Mouse (Mus musculus) common myeloid progenitor, adult 5-6 weeks (primary cell): Measurements from ENCODE around the gene Creb3l1. TPM values are rescaled to one million over a fixed set of nuclear protein-coding genes. Genes with fewer than 3 reads are reported as not detected.

Experiments
- ATAC-seq: replicated peaks from 2 replicates; pipeline ENCODE4 v1.8.0; 2016; ENCODE audit warnings: low read depth, mild to moderate bottlenecking, moderate TSS enrichment, inconsistent platforms; ENCODE audit not compliant: poor library complexity, severe bottlenecking
- total RNA-seq: library from RNA; stranded (forward); fragments of 200-1000, 187-1606 nt; gene quantifications from 2 replicates; pipeline ENCODE4 v1.2.3, GENCODE M21; 2017

Gene Creb3l1
- total RNA-seq, 1 experiment from 2014 or later: 0.78 TPM

DNA sequence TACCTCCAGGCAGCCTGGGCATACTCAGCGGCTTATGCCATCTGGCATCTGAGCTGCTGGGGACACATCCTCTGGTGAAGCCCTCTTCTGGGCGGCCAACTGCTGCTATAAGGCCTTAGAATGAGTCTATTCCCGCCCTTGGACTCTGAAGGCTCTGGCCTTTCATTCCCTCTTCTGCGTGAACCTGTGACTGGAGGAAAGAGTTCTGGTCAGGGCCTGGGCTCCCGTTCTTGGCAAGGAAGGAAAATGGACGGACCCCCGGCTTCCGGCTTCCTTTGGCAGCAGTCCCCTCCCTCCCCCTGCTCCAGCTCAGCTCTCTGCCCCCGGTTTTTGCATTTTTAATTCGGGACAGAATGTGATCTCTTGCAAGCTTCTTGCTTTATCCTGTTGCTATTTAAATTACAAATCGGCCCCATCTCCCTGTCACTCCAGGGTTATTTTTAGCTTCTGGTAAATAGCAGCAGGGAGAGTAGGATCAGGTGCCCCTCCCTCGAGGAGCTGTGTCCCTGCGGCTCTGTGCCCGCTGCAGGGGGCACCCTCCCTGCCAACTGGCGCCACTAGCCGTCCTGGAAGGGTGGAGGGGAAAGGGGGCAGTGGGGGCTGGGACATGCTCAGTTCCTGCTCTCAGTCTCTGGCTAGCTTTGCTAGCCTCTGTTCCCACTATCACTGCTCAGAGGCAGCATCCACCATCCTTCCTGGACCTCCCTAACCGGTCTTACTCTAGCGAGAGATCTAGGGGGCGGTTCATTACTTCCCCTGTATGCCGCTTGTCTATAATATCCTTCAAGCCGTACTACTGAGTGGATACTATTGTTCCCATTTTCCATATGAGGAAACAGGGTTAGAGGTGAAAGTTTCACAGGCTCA lies 52.8 kb downstream of the Creb3l1 start:
- ATAC-seq: no peak; the same call in none of the 2 replicates

DNA sequence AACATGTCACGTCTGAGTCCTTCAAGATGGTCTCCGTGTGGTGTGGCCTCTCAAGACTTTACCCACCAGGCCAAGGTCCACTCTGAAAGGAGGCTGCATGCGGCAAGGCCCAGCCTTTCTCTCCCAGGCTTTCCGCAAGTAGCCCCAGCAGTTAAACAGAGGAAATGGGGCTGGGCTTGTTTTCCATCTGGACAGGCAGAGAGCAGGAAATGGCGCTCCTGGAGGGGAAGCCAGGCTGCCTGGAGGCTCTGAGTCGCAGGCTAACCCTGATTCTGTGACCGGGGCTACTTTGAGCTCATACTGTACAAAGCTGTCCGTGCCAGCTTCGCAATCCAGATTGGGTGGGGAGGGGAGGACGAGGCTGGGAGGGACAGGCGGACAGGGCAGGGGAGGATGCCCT lies 56.3 kb downstream of the Creb3l1 start:
- no peak for ATAC-seq

DNA sequence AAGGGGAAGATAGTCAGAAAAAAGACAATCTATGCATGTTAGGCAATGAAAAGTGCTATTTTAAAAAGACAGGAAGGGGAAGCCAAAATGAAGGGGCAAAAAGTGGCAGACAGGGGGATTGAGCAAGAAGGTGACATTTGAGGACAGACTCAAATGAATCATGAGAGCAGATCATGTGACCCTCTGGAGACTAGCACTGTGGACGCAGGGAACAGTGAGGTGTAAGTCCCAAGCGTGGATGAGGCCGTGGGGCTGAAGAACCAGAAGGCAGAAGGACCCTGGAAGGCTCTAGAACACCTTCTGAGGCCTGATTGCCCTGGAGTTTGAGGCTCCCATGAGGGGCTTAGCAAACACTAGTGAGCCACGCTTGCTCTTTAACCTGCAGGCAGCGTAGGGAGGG lies 57.9 kb downstream of the Creb3l1 start:
- ATAC-seq: peak; percentile 6

DNA sequence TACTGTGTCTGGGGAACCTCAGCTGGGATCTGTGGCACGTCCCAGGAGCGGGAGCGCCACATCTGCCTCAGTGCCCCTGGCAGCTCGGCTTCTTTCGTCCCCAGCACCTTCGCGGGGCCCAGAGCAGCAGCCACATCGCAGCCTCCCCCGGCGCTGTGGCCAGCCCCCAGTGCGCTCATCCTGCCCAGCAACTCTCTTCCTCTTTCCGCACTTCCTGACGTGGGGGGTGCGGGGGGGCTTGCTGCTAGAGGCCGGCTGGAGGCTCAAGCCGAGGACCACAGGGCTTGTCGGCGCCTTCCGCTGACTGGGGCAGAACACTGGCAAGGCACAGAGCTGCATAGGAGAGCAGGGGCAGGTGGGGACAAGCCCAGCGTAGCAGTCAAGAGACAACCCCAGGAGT lies 58.9 kb downstream of the Creb3l1 start:
- peak; percentile 66 for ATAC-seq

DNA sequence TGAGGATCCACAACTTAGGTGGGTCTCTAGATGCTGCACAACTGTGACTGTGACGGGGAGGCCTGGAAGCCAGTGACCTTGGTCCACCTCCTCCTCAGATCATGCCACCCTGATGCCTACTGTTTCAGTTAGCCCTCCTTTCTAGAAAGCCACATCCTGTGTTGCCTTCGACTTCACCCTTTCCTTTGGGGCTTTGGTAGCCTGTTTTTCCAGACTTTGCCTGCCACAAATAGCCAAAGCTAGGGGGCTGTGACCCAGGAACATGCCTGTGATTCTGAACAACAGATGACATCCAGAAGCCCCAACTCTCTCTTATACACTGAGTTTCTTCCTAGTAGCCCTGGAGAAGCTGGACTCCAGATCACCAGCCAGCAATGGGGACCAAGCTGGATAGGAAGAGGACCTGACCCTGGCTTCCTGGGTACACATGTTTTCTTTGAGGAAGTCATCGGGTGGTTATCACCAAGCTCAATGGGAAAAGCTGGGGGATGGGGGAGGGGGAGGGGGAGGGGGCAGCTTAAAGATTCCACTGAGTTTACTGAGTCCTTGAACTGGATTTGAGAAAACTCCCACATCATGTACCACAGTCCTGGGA lies 59.6 kb downstream of the Creb3l1 start:
- ATAC-seq: no peak

DNA sequence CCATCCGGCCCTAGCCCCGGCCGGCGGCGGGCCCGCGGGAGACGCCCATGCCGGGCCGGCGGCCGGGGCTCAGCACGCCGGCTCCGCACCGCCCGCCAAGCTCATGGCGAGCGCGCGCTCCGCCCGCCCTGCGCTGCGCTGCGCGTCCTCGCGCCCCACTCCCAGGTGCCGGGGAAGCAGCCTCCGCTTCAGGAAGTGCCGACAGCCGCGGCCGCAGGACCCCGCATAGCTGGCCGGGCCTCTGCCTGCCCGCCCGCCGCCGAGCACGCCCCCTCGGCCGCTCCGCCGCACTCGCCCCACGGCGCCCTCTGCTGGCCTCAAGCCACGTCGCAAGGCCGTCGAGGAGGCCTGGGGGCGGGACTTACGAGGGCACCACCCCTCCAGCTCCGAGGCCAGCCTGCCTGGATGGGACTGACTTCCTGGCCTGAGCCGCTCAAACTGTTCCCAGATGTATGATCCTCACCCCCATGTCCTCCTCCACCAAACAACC lies 60.8 kb downstream of the Creb3l1 start:
- peak; percentile 59 for ATAC-seq

DNA sequence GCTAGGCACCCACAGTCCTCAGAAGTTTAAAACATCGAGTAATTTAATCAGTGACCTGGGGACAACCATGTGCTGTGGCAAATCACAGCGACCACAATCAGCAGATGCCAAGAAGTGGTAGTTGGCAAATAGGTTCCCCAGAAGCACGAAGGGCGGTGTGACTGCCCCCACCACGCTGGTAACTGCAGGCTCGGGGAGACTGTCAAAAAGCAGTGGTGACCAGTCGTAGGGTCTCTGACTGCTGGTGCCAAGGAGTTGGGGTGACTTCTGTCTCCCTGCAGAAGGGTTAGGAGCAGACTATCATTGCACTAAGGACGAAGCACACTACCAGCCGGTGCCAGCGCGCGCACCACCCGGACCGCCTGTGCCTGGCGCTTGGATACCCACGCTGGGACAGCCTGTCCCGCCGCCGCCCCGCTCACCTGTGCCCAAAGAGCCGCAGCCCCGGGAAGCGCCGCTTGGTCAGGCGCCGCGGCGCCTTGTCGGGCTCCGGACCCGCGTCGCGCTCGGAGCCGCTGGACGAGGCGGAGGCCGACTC lies 61.4 kb downstream of the Creb3l1 start:
- ATAC-seq: no peak

DNA sequence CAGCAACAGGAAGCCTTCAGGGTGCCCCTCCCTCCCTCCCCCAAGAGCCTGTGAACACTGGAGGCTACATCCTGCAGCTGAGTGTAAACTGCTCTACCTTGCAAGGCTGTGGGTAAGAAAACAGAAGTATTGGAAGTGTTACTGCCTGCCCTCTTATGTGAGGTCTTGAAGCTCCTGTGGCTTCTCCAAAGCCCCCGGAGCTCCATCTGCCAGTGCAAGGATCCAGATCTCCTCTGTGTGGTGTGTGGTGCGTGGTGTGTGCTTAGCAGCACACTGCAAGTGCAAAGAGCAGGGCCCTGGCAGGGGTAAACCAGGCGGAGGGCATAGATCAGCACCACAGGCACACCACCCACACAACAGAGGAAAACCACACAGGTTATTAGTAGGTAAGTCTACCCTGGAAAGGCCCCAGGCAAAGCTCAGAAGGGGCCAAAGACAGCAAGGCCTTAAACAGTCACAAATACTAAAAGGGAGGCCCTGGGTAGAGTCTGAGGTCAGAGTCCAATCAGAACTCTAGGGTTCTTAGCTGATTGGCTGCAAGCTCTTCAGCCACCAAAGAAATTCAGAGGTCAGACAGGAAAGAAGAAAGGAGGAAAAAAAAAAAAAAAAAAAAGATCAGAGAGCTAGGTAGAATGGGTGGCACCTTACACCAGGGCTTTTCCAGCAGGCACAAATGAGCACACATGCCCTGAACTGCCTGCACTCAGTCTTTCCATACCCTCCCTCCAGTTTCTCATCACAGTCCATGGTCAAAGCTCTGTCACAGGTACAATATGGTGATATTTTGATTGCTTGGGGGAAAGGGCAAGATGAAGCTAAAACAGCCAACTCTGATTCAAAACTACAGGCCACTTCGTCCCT lies 62.2 kb downstream of the Creb3l1 start:
- ATAC-seq: no peak

DNA sequence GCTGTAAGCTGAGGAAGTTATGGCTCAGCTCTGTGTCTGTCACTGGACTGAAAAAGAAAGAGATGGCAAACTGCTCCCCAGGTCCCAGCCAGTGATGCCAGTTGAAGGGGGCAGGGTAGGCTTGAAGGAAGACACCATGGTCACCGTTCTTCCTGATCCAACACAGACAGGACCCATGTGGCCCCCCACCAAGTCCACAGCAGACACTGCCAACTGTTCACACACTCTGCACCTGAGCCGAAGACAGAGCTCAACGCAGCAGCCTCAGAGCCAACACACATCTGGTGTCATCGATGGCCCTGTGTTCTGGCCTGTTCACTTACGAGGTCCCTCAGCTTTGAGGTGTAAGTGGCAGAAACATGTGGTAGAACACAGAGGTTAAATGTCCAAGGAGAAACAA lies 63.8 kb downstream of the Creb3l1 start:
- ATAC-seq: no peak

DNA sequence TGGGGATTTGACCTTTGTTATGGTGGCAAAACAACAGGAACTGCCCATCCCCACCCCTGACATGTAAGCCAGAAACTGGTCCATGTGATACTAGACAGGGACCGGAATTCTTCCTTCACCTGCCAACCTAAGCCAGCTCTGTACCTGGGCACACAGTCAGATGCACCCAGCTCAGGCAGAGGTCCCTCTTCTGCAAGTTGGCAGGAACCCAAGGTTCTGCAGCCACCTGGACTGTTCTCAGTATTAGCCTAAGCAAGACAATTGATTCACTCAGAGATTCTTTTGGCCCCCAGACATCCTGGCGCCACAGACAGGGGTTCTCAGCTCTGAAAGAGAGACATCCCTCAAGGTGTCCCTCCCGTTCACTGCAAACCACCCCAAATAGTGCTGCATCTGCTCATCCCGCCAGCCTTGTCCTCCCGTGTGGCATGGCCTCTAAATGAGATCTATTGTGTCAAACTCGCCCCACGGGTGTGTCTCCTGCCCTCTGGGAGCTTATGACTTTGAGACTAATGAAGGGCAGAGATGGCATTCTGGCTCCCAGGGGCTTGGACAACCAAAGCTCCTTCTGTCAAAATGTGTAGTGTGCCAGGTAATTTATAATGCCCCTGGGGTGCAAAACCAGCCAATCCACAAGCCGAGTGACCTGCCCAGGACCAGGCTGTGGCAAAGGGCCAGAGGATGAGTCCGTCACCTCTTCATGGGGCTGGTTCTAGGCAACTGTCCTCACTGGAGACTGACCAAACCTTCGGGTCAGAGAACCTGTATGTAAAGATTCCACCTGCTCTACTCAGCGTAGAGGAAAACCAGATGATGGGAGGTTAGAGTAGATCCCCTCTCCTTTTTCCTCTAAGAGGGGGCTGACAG lies 64.5 kb downstream of the Creb3l1 start:
- no peak for ATAC-seq

DNA sequence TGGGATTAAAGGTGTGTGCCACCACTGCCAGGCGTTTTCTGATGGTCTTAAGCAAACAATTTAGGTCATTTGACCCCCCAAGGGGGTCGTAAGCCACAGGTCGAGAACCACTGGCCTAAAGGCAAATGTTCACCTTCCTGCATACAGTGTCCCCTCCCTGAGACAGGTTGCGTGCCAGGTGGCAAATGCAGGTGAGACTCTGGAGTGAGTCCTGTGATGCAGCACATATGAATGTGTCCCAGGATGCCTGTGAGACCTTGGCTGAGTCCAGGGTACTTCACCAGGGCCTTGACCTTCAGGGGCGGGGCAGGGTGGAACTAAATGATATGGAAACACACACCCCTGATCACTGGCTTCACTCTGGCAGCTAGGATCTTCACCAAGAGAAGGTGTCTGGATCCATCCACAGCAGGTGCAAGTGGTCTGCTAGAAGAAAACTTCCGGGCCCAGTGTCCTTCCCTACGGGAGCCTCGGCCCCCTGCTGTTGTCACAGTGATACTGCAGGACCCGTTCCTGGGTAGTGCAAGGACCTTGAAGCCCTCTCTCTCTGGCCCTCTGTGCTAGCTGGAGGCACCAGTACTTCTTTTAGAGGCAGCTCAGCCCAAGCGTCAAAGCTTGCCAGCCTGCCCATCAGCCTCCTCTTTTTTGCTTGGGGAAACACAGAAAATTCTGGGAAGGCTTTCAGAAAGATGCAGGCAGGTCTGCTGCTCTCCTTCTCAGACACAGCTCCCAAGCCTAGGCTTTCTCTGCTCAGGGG lies 65.4 kb downstream of the Creb3l1 start:
- peak; percentile 40; the same call in 1 of the 2 replicates for ATAC-seq

DNA sequence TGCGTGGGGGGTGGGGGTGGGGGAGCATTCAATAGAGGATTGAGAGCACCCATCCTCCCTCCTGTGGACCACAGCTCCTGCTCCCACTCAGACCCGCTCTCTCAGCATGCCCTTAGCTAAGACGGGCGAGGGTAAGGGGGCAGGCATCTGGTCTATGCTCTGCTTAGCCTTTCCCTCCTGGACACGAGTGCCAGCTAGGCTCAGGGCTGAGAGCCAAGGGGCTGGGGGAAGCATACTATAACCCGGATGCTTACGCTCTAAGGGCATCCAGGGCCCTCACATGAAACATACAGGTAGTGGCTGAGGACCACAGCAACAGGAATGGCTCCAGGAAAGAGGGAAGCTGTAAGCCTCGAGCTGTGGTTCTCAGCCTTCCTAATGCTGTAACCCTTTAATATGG lies 66.3 kb downstream of the Creb3l1 start:
- no peak for ATAC-seq

DNA sequence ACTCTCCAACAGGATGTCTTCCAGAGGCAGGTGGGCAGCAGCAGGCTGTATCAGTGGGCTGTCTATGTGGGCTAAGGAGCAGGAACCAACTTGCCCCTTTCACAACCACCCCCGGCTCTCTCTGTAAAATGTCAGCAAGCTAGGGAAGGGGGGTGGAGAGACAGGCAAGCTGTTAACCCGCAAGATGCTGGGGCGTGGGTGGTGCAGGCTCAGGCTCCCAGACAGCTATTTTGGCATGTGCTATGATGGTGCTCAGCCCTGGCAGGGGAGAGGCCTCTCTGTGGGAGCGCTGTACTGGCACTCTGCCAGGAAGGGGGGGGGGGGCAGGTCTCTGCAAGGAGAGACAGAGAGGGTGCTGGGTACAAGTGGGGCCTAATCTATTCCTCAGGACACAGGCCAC lies 67.2 kb downstream of the Creb3l1 start:
- peak; percentile 51 for ATAC-seq

DNA sequence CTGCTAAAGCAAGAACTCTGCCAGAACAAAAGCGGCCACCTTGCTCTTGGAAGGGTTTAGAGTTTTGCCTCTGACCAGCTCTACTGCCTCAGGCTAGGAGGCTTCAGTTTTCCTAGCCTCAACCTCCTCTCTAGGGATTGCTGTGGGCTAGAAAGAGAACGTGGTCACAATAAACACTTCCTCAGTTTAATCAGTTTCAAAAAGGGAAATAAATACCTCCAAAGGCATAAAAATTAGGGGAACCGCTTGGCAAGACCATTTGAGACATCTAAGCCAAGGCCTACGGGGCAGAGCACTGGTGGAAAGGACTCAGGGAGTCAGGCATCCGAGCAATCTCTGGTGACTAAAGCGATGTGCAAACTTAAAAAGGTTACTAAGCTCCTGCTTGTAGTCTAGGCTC lies 68.4 kb downstream of the Creb3l1 start:
- 0 out of 2 replicates have a peak, but pooled peaks have one; percentile 13 for ATAC-seq

DNA sequence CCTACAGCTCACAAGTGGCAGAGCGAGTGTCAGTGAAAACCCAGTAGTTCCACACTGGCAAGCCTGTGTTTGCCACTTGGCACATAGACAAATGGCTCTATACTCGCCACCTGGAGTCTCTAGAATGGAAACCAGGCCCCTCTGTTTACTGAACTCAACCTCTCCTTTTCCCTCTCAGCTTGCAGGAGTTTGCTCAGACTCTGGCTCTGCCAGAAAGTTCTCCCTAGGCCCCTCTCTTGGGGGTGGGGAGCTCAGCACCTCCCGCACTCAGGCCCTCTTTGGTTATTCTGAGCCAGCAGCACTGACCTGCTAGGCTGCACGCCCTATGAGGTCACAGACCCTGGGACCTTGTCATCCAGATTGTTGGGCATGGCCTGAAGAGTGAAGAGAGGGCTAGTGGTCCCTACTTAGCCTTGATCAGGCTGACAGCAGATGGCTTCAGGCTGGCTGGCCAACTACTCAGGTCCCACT lies 69.1 kb downstream of the Creb3l1 start:
- ATAC-seq: no peak

DNA sequence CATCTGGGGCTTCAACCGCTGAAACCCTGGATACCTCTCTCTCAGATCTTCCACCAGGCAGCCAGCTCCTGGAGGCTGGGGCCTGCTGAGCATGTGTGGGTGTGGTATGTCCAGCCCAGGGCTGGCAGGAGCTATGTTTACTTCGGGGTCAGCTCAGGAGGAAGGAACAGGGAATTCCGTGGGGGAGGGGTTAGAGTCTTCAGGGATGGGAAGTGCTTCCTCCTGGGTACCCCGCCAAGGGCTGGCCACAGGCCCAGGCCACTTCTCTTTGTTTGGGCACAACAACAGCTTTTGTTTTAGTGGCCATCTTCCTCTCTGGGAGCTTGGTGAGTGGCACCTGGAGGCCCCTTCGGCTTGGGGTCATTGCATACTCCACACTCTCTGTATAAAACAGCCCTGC lies 70.5 kb downstream of the Creb3l1 start:
- no peak for ATAC-seq

DNA sequence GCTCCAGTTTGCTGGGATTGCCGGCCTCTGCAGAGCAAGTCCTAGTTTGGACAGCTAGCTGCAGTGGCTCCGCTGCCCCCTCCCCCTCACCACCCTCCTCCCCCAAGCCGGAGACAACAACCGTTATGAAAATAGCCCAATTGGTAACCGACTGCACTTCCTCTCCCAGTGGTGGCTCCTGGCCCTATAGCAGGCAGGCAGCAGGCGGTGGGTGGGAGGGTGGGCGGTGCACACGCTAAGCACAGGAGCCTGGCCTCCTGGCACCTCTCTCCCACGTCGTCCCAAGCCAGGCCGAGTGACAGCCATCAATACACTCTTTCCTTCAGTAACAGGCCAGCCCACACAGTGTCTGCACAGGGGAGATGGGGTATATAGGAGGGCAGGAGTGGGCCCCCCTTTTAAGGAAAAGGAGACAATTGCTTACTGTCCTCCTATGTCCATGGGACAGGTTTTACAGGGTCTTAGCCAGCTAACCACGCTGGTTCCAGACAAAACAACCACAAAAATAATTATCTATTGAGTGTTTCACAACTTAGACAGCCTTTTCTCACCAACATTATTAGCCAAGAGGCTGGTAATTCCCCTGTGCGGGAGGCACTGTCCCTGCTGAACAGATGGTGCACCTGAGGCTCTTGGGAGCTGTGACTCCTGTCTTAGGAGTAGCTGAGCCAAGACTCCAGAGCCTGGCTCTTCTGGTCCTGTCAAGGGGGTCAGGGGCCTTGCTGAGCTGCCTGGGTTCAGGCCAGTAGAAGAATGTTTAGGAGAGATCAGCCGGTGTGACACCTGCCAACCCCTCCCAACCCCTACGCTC lies 73.8 kb downstream of the Creb3l1 start:
- ATAC-seq: peak; percentile 64
